Mouse (Mus musculus): ENCODE results near the gene Zc3h15.

Gene Zc3h15

GRCm38 (mm10) chr2:83644276-83645252, at the start of gene Zc3h15:
Gene Zc3h15 (plus strand): TSS chr2:83644435.
- WGBS: under 1% methylated on average over 98 of the region's 100 CpGs

DNA sequence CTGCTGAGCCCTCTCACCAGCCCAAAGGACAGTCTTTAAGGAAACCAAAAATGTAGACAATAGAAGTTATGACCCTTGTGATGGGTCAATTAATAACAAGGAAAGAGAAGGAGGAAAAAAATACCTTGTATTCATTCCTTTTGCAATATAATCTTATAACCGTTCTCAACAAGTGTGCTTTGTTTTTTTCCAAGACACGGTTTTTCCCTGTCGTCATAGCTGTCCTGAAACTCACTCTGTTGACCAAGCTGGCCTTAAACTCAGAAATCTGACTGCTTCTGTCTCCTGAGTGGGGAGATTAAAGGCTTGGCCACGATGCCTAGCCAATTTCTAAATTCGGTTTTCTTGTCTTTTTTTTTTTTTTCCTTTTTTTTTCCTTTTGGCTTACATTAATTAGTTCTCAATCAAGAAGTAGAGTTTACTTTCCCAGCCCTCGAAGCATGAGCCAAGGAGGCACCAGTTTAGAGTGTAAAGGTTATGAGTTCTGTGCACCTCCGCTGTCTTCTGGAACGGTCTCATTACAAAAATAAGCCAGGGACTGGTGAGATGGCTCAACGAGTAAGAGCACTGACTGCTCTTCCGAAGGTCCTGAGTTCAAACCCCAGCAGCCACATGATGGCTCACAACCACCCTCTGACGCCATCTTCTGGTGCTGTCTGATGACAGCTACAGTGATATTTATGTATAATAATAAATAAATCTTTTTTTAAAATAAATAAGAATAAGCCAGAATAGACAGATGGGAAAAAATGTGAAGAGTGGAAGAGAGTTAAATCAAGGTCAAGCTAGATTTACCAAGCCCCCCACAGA, 23.5 kb upstream of the Zc3h15 start:
- 88% methylated on average over 11 of the region's 11 CpGs for WGBS

GRCm38 (mm10) chr2:83621511-83621910, 22.7 kb upstream of the Zc3h15 start:
- 89% methylated on average over 4 of the region's 4 CpGs for WGBS

DNA sequence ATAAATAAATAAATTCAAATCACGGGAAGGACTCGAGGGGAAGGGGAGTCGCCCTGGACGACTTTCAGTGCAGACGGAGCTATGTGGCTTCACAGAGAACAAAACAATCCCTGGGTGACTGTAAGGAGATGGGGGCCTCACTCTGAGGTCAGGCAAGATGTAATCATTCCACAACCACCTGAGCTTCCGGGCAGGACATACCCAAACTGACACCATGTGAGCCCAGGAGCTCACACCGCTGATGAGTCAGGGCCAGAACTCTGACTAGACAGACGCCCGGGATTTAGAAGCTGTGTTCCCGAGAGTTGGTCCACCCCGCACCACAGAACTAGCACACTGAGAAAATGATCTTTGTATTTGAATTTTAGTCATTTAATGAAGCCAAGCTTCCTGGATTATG, 21.4 kb upstream of the Zc3h15 start:
- WGBS: 29% methylated on average over 11 of the region's 11 CpGs

DNA sequence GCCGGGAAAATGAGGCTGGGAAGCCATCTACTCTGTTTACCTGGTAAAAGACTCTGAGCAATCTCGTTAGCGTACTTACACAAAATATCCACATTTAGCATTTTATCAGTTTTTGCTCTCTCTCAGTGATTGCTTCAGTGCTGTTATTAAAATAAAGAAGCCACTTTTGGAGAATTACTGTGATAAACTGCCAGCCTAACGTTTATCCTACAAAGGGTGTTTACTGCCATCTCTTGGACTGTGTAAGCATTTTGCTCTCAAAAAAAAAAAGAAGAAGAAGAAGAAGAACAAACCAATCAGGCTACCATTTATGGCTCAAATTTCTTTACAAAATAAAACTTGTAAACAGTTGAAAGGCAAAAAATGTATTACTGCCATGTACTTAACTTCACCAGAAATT, 20.2 kb upstream of the Zc3h15 start:
- WGBS: 40% methylated on average over 4 of the region's 4 CpGs

- 21% methylated on average over 10 of the region's 10 CpGs for WGBS
Measured at GRCm38 (mm10) chr2:83625226-83626108, 18.8 kb upstream of the Zc3h15 start.

GRCm38 (mm10) chr2:83626881-83627280, 17.4 kb upstream of the Zc3h15 start:
- 81% methylated on average over 9 of the region's 9 CpGs for WGBS

- WGBS: 83% methylated on average over 9 of the region's 9 CpGs
Measured at GRCm38 (mm10) chr2:83627495-83627894, 16.7 kb upstream of the Zc3h15 start.

DNA sequence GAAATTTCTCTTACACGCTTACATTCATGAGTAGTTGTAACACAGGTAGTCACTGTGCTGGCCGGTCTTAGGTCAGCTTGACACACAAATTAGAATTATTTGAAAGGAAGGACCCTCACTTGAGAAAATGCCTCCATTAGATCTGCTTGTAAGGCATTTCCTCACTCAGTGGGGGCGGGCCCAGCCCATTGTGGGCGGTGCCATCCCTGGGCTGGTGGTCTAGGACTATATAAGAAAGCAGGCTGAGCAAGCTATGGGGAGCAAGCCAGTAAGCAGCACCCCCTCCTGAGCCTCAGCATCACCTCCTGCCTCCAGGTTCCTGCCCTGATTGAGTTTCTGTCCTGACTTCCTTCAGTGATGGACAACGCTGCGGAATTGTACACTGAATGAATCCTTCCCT, 16.3 kb upstream of the Zc3h15 start:
- 93% methylated on average over 6 of the region's 6 CpGs for WGBS

- 96% methylated on average over 1 of the region's 1 CpGs for WGBS
Measured at GRCm38 (mm10) chr2:83641993-83642392, 2.2 kb upstream of the Zc3h15 start.

- 66% methylated on average over 9 of the region's 9 CpGs for WGBS
Measured at GRCm38 (mm10) chr2:83648916-83649315, 4.7 kb downstream of the Zc3h15 start.

DNA sequence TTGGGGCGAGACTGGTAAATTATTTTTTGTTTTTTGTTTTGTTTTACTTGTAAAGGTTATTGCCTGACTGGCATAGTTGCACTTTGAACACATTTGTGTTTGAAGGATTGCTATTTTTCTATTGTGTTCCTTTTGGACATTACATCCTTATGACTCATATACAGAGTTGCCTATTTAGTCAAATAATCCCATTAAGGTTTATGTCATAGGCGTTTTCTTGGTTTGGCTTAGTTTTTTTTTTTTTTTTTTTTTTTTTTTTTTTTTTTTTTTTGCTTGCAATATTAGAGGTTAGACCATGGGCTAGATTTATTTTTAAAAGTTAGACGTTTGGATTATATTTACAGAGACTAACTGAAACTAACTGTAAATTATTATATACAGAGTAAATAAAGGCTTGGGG, 15.0 kb downstream of the Zc3h15 start:
- 70% methylated on average over 3 of the region's 3 CpGs for WGBS

GRCm38 (mm10) chr2:83660114-83660513, 15.9 kb downstream of the Zc3h15 start:
- 61% methylated on average over 1 of the region's 1 CpGs for WGBS

GRCm38 (mm10) chr2:83661351-83661750, 17.1 kb downstream of the Zc3h15 start:
- WGBS: 91% methylated on average over 6 of the region's 6 CpGs

GRCm38 (mm10) chr2:83665051-83665450, 20.8 kb downstream of the Zc3h15 start:
- WGBS: 81% methylated on average over 2 of the region's 2 CpGs

DNA sequence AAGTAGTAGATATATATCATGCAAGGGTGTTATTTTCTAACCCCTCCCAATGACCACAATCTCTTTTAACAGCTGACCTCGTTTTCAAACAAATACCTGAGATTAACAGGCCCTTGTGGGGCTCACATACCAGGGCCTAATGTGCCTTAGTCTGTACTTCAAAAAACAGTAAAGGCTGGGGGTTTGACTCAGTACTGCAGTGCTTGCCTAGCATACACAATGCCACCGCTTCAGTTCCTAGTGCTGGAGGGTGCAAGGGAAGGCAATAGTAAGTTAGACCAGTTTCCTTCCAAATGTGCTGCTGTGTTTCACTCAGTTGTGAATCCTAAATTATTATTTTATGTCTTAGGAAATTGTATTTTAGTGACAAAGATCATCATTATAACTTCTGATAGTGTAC, 23.2 kb downstream of the Zc3h15 start:
- WGBS: 89% methylated on average over 2 of the region's 2 CpGs

- 68% methylated on average over 1 of the region's 1 CpGs for WGBS
Measured at GRCm38 (mm10) chr2:83668052-83668451, 23.8 kb downstream of the Zc3h15 start.

DNA sequence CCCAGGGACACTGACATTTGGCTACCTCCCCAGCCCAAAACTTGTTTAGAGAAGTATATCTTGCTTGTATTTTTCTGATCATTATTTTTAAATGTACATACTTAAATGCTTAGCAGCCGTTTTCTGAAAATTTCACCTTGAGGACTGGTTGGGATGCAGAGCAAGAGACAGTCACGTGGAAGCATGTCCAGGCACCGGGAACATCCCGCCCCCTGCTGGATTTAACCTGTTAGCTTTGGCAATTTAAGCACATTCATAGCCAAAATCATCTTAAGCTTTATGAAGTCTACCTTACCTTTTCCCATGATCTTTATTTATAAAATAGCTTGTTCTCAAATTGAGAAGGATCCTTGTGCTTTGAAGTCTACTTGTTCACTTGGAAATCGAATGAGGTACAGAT, 25.8 kb downstream of the Zc3h15 start:
- WGBS: 70% methylated on average over 5 of the region's 5 CpGs

- WGBS: 65% methylated on average over 2 of the region's 2 CpGs
Measured at GRCm38 (mm10) chr2:83671843-83672242, 27.6 kb downstream of the Zc3h15 start.

DNA sequence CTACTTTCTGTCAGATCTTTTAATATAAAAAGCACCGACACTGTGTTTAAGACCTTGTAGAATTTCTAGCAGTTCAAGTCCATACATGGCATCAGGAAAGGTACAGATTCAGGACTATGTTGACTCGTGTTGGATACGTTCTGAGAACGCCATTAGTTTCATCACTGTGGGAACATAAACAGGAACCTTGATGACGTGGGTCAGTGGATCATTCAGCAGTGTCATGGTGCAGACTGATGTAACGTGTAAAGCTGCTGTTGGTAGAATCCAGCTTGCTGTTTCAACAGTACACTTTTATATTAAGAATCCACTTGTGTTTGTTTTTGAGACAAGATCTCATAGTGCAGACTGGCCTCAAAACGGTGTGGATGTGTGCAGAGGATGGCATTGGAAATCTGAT, 28.8 kb downstream of the Zc3h15 start:
- 66% methylated on average over 7 of the region's 7 CpGs for WGBS

DNA sequence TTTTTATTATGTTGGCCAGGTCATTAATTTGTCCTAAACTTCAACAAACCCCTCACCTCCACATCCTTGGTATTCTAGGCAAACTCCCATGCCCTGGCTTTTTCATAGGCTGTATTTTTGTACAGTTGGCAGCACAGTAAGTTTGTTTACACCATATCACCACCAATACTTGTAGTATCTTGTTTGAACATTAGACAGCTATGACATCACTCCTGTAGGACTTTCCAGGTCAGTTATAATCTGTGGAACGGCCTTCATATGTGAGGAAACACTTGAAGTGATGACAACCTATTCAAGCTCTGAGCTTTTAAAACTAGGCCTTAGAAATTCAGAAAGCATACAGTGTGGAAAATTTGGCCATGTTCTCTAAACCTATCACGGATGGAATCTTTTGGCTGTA, 29.6 kb downstream of the Zc3h15 start:
- WGBS: 67% methylated on average over 2 of the region's 2 CpGs

DNA sequence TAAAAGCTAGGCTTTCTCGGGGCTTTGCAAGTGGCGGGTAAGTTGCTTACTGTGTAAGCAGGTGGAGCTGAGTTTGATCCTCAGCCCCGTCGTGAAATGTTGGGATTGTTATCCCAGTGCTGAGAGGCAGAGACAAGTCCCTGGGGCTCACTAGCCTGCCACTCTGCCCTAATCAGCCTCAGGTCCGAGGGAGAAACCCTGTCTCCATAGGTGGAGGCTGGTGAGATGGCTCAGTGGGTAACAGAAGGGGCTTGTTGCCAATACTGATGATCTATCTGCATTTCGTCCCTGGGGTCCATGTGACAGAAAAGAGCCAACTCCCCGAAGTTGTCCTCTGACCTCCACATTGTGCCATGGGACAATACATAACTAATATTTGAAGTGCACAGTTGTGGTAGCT, 30.2 kb downstream of the Zc3h15 start:
- 88% methylated on average over 7 of the region's 7 CpGs for WGBS

Data from cerebral cortex, adult 2 months (tissue).